In the genomic region with DNA sequence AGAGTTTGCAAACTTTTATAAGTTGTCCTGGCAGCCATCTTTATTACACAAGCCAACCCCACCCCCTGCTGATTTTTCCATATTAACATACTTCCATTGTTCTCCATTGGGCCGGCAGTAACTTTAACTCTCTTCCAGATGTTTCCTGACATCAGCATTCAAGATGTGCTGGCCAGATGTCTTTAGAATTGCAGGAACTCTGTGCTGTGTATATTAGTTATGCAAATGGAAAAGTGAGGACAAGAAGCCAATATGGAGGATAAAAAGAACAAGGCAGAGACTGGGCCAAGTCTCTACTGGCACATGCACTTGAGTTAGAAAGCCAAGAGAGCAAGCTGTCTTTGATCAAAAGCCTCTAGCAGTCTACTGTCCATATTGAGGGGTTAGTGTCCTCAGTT, we compare ENCODE assay signal across 14 mouse cellular contexts. TPM values are rescaled to one million over a fixed set of nuclear protein-coding genes. Genes with fewer than 3 reads are reported as not detected.
DNase-seq lines count a peak whose midpoint lies in the region; ATAC-seq and TF ChIP-seq lines count a peak whose summit lies in the region.
"Had no signal": no experiment of that assay in that cellular context is flagged by ENCODE, and none has a peak within 500 bp of the region (broad histone marks: within the 10 kb centered on the region; RNA-seq: fewer than 3 reads in every experiment).

No protein-coding gene starts in this region.

- no peaks in the 10 kb centered on the region for H3K36me3 ChIP-seq in forebrain, postnatal 0 days (ENCODE audit: insufficient read depth)
- no peaks in the 10 kb centered on the region for H3K36me3 ChIP-seq in forebrain, embryonic 10.5 days (replicated peaks)
- no peaks in the 10 kb centered on the region for H3K36me3 ChIP-seq in lung, postnatal 0 days (ENCODE audit: insufficient read depth, low read length)
- H3K36me3 ChIP-seq: G1E; liver, embryonic 13.5 days; midbrain, embryonic 10.5 days had no signal

- no peak overlapping the region for H3K4me2 ChIP-seq in forebrain, postnatal 0 days (ENCODE audit: low read depth)
- no peak overlapping the region for H3K4me2 ChIP-seq in lung, postnatal 0 days (replicated peaks; ENCODE audit: low read depth, low read length)
- H3K4me2 ChIP-seq: liver, embryonic 13.5 days had no signal

- no peaks in the 10 kb centered on the region for H3K4me1 ChIP-seq in forebrain, postnatal 0 days (ENCODE audit: insufficient read depth)
- no peaks in the 10 kb centered on the region for H3K4me1 ChIP-seq in forebrain, embryonic 10.5 days
- H3K4me1 ChIP-seq in lung, postnatal 0 days (ENCODE audit: insufficient read depth, low read depth, low read length): peaks cover 6% of the 10 kb centered on the region; the same call in 1 of the 2 replicates
- H3K4me1 ChIP-seq: liver, embryonic 13.5 days; midbrain, embryonic 10.5 days had no signal

- peak; percentile 21 for DNase-seq in forebrain, postnatal 0 days
- no peak for DNase-seq in forebrain, embryonic 10.5 days (ENCODE audit: extremely low spot score, low spot score)
- peak; percentile 76 for DNase-seq in lung, postnatal 0 days (ENCODE audit: low spot score)
- DNase-seq in lung, adult 18-20 months: no peak
- DNase-seq in heart, postnatal 14 days: peak; percentile 24 to 33
- no peak for DNase-seq in ovary, postnatal 10 days (ENCODE audit: low spot score)
- DNase-seq in kidney, adult 9 months: no peak
- DNase-seq in frontal cortex, postnatal 10 days (ENCODE audit: low spot score in 2 of 2): no peak
- DNase-seq: cerebellum, postnatal 25 days; gastrocnemius, postnatal 36 days; liver, embryonic 13.5 days had no signal

- TF ChIP-seq EP300 in lung, postnatal 0 days (IDR thresholded peaks at IDR 0.05): peak; percentile 56

- H3K27me3 ChIP-seq in forebrain, postnatal 0 days (ENCODE audit: insufficient read depth, low read length): no peaks in the 10 kb centered on the region
- H3K27me3 ChIP-seq in forebrain, embryonic 10.5 days (ENCODE audit: poor library complexity, severe bottlenecking): no peaks in the 10 kb centered on the region
- H3K27me3 ChIP-seq in lung, postnatal 0 days (replicated peaks; ENCODE audit: insufficient read depth, low read length): no peaks in the 10 kb centered on the region
- H3K27me3 ChIP-seq: liver, embryonic 13.5 days had no signal

- no peak overlapping the region for H3K27ac ChIP-seq in forebrain, postnatal 0 days (ENCODE audit: low read depth, low read length)
- H3K27ac ChIP-seq in forebrain, embryonic 10.5 days: no peak overlapping the region
- H3K27ac ChIP-seq in lung, postnatal 0 days (ENCODE audit: low read length): no peak overlapping the region; the same call in 1 of the 2 replicates
- H3K27ac ChIP-seq: liver, embryonic 13.5 days; midbrain, embryonic 10.5 days had no signal

- no peaks in the 10 kb centered on the region for H3K9me3 ChIP-seq in forebrain, postnatal 0 days (ENCODE audit: low read length)
- no peaks in the 10 kb centered on the region for H3K9me3 ChIP-seq in forebrain, embryonic 10.5 days
- H3K9me3 ChIP-seq in lung, postnatal 0 days (ENCODE audit: low read length): no peaks in the 10 kb centered on the region
- H3K9me3 ChIP-seq: G1E; liver, embryonic 13.5 days; midbrain, embryonic 10.5 days had no signal

- H3K4me3 ChIP-seq in forebrain, postnatal 0 days (ENCODE audit: low read depth, low read length): no peak overlapping the region
- no peak overlapping the region for H3K4me3 ChIP-seq in forebrain, embryonic 10.5 days
- H3K4me3 ChIP-seq in lung, postnatal 0 days (ENCODE audit: low read depth, low read length): no peak overlapping the region
- H3K4me3 ChIP-seq: liver, embryonic 13.5 days; midbrain, embryonic 10.5 days had no signal

- intact Hi-C loops in heart, postnatal 14 days (cut with DNase I): no loop called here

- no peak overlapping the region for H3K9ac ChIP-seq in forebrain, postnatal 0 days
- no peak overlapping the region for H3K9ac ChIP-seq in lung, postnatal 0 days (replicated peaks; ENCODE audit: low read depth)
- H3K9ac ChIP-seq: liver, embryonic 13.5 days had no signal

- WGBS in forebrain, postnatal 0 days: 44% methylated on average over 1 of the region's 1 CpGs
- WGBS in forebrain, embryonic 10.5 days: 68% methylated on average over 1 of the region's 1 CpGs
- 26% methylated on average over 1 of the region's 1 CpGs for WGBS in lung, postnatal 0 days

- peak; percentile 23; the same call in 1 of the 2 replicates for ATAC-seq in forebrain, postnatal 0 days
- ATAC-seq in lung, postnatal 0 days: peak; percentile 82
- ATAC-seq: inflammation-experienced regulatory T-cells, adult 6 months had no signal

- no peak for TF ChIP-seq CTCF in forebrain, postnatal 0 days (IDR thresholded peaks at IDR 0.05; ENCODE audit: low read depth)
- no peak for TF ChIP-seq CTCF in lung, postnatal 0 days (IDR thresholded peaks at IDR 0.05)

RNA-seq across cellular contexts. Expression of a gene that starts 28.9 kb away (rescaled TPM):
- total RNA-seq in forebrain, postnatal 0 days (2014; rRNA removed): 27.4 and 39.1 TPM in 2 replicates
- 11.7 and 12.1 TPM in 2 replicates for polyA plus RNA-seq in forebrain, postnatal 0 days (2015; fragmentation: Nextera tagmentation; extraction: Ambion mirVana)
- 10.6 and 11.3 TPM in 2 replicates for polyA plus RNA-seq in forebrain, embryonic 10.5 days (2016; fragmentation: Nextera tagmentation; extraction: Ambion mirVana)
- polyA plus RNA-seq in lung, postnatal 0 days (2015; fragmentation: Nextera tagmentation; extraction: Ambion mirVana): 53.6 and 56.0 TPM in 2 replicates
- 10 to 100 TPM; 65.6 to 75.2 TPM for total RNA-seq in heart, postnatal 14 days (2021)
- polyA plus RNA-seq: G1E had no signal

RNA-seq across cellular contexts. Expression of a gene that starts 46.9 kb away (rescaled TPM):
- total RNA-seq in forebrain, postnatal 0 days (2014; rRNA removed): 34.6 and 39.5 TPM in 2 replicates
- 89.7 and 121 TPM in 2 replicates for polyA plus RNA-seq in forebrain, postnatal 0 days (2015; fragmentation: Nextera tagmentation; extraction: Ambion mirVana)
- 93.2 and 94.9 TPM in 2 replicates for polyA plus RNA-seq in forebrain, embryonic 10.5 days (2016; fragmentation: Nextera tagmentation; extraction: Ambion mirVana)
- 104 and 116 TPM in 2 replicates for polyA plus RNA-seq in lung, postnatal 0 days (2015; fragmentation: Nextera tagmentation; extraction: Ambion mirVana)
- 10 to 100 TPM; 13.9 to 14.2 TPM for total RNA-seq in heart, postnatal 14 days (2021)

Comparison
In these comparisons a context has a peak if more than half of its experiments do, and no peak if none do; other contexts are left out.
1. DNase-seq: peak in forebrain, postnatal 0 days (single experiment), lung, postnatal 0 days (single experiment) and heart, postnatal 14 days (2 of 2); none in forebrain, embryonic 10.5 days (single experiment), lung, adult 18-20 months (0 of 2), ovary, postnatal 10 days (single experiment), kidney, adult 9 months (single experiment) and frontal cortex, postnatal 10 days (0 of 2).